Mouse (Mus musculus) forebrain, embryonic 11.5 days (tissue): ENCODE data around the gene Krtap5-1. TPM values are rescaled to one million over a fixed set of nuclear protein-coding genes. Genes with fewer than 3 reads are reported as not detected.
"Not testable (repeated sequence)": the region's sequence is repeated elsewhere in the genome, so short reads cannot be mapped to it uniquely, and the experiment has no call there.

Source experiments
- ATAC-seq: fragments of 200-750 bp; cut with Nextera tagmentation; replicated peaks from 2 replicates; pipeline ENCODE4 v1.8.0; 2017; ENCODE audit warnings: moderate TSS enrichment; ENCODE audit not compliant: low FRiP score
- DNase-seq: peaks from one replicate; pipeline ENCODE4 v3.0.0-alpha.2; 2017; ENCODE audit warnings: low spot score
- H3K27ac ChIP-seq: fragments of 300-500 bp; sonication (generic); 2 replicates; pipeline ENCODE4 v1.5.1; 2014; ENCODE audit warnings: low read depth, low read length
- H3K27me3 ChIP-seq: fragments of 300-500 bp; sonication (generic); 2 replicates; pipeline ENCODE4 v1.6.1; 2014; ENCODE audit warnings: mild to moderate bottlenecking, low read length, mixed read lengths; ENCODE audit not compliant: control insufficient read depth, insufficient read depth
- H3K36me3 ChIP-seq: fragments of 300-500 bp; sonication (generic); 2 replicates; pipeline ENCODE4 v1.6.1; 2014; ENCODE audit warnings: mild to moderate bottlenecking, low read length, moderate library complexity, mixed read lengths; ENCODE audit not compliant: control insufficient read depth, insufficient read depth
- H3K4me1 ChIP-seq: fragments of 300-500 bp; sonication (generic); replicated peaks from 2 replicates; pipeline ENCODE4 v1.6.1; 2014; ENCODE audit warnings: low read length, mixed read lengths; ENCODE audit not compliant: control insufficient read depth, insufficient read depth
- H3K4me2 ChIP-seq: fragments of 300-500 bp; sonication (generic); 2 replicates; pipeline ENCODE4 v1.6.1; 2014; ENCODE audit warnings: low read depth, mild to moderate bottlenecking, low read length, moderate library complexity, mixed read lengths; ENCODE audit not compliant: severe bottlenecking
- H3K4me3 ChIP-seq: fragments of 300-500 bp; sonication (generic); 2 replicates; pipeline ENCODE4 v1.5.1; 2014; ENCODE audit warnings: low read depth, low read length
- H3K9ac ChIP-seq: fragments of 300-500 bp; sonication (generic); 2 replicates; pipeline ENCODE4 v1.6.1; 2014; ENCODE audit warnings: low read length
- H3K9me3 ChIP-seq: fragments of 300-500 bp; sonication (generic); 2 replicates; pipeline ENCODE4 v1.6.1; 2016; ENCODE audit warnings: low read length, mixed read lengths; ENCODE audit not compliant: control insufficient read depth
- WGBS: fragments of 180-500 bp; shearing (Covaris S2); extraction: QIAGEN DNeasy Blood & Tissue Kit; methylation state at CpG from one replicate; pipeline ENCODE4 v1.1.7; 2014; 5-methylcytosine and 5-hydroxymethylcytosine counted together
- polyA plus RNA-seq: library from polyadenylated mRNA; unstranded; fragments of >200 nt; fragmentation: Nextera tagmentation; extraction: Ambion mirVana; gene quantifications from 2 replicates; pipeline ENCODE4 v1.2.1, GENCODE M21; 2014

The Krtap5-1 gene
- polyA plus RNA-seq, 1 experiment from 2014 or later, result not detected

GRCm38 (mm10) chr7:142330271-142330724, 33.4 kb upstream of the Krtap5-1 start:
- DNase-seq, result no peak
- Histone ChIP-seq H3K27ac (no peak overlapping the region), H3K4me3 (no peak overlapping the region), H3K36me3 (no peaks in the 10 kb centered on the region), H3K9ac (no peak overlapping the region), H3K4me1 (no peaks in the 10 kb centered on the region), H3K4me2 (no peak overlapping the region), H3K9me3 (no peaks in the 10 kb centered on the region), H3K27me3 (no peaks in the 10 kb centered on the region)
- no peak for ATAC-seq
- 87% methylated on average over 9 of the region's 9 CpGs for WGBS

- H3K4me1 ChIP-seq, result no peaks in the 10 kb centered on the region
- H3K4me2 ChIP-seq, result no peak overlapping the region
- H3K9me3 ChIP-seq, result no peaks in the 10 kb centered on the region
- H3K27me3 ChIP-seq, result no peaks in the 10 kb centered on the region
- 58% methylated on average over 3 of the region's 3 CpGs for WGBS
- no peaks in the 10 kb centered on the region for H3K36me3 ChIP-seq
- ATAC-seq (no peak), DNase-seq (no peak)
- H3K9ac ChIP-seq, result no peak overlapping the region
- no peak overlapping the region for H3K4me3 ChIP-seq
- no peak overlapping the region for H3K27ac ChIP-seq
Measured at GRCm38 (mm10) chr7:142328507-142328906, 31.6 kb upstream of the Krtap5-1 start.

- ATAC-seq (no peak), DNase-seq (no peak)
- no peak overlapping the region for H3K4me2 ChIP-seq
- H3K4me1 ChIP-seq, result no peaks in the 10 kb centered on the region
- H3K9ac ChIP-seq, result no peak overlapping the region
- no peaks in the 10 kb centered on the region for H3K27me3 ChIP-seq
- no peaks in the 10 kb centered on the region for H3K9me3 ChIP-seq
- H3K27ac ChIP-seq, result no peak overlapping the region
- H3K36me3 ChIP-seq, result no peaks in the 10 kb centered on the region
- no peak overlapping the region for H3K4me3 ChIP-seq
- 81% methylated on average over 9 of the region's 9 CpGs for WGBS
Measured at GRCm38 (mm10) chr7:142326714-142327445, 30.0 kb upstream of the Krtap5-1 start.

GRCm38 (mm10) chr7:142323396-142324117, 26.6 kb upstream of the Krtap5-1 start:
- Histone ChIP-seq H3K27ac (no peak overlapping the region), H3K36me3 (no peaks in the 10 kb centered on the region), H3K4me2 (no peak overlapping the region), H3K27me3 (no peaks in the 10 kb centered on the region), H3K9ac (no peak overlapping the region), H3K9me3 (no peaks in the 10 kb centered on the region), H3K4me3 (no peak overlapping the region), H3K4me1 (no peaks in the 10 kb centered on the region)
- DNase-seq (no peak), ATAC-seq (no peak)
- 87% methylated on average over 12 of the region's 12 CpGs for WGBS

DNA sequence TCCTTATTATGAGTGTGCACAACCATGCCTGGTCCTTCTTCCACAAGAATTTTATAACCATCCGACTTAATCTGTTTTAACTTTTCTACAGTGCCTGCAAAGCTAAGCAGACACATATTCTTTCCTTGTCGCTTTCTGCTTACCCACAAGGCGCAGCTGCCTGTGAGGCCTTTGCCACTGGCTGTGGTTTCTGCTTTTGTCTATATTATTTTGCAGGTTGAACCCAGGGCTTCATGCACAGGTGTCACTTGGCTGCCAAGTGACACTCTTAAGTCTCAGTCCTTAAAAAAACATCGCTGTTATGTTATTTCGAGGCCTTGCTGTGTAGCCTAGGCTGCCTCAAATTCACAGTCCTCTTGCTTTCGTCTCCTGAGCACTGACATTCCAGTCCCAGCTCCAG, 25.7 kb upstream of the Krtap5-1 start:
- H3K9ac ChIP-seq, result no peak overlapping the region
- 93% methylated on average over 6 of the region's 6 CpGs for WGBS
- no peak overlapping the region for H3K4me2 ChIP-seq
- DNase-seq (no peak), ATAC-seq (no peak)
- no peaks in the 10 kb centered on the region for H3K9me3 ChIP-seq
- H3K27me3 ChIP-seq, result no peaks in the 10 kb centered on the region
- no peaks in the 10 kb centered on the region for H3K36me3 ChIP-seq
- H3K4me1 ChIP-seq, result no peaks in the 10 kb centered on the region
- H3K27ac ChIP-seq, result no peak overlapping the region
- no peak overlapping the region for H3K4me3 ChIP-seq

DNA sequence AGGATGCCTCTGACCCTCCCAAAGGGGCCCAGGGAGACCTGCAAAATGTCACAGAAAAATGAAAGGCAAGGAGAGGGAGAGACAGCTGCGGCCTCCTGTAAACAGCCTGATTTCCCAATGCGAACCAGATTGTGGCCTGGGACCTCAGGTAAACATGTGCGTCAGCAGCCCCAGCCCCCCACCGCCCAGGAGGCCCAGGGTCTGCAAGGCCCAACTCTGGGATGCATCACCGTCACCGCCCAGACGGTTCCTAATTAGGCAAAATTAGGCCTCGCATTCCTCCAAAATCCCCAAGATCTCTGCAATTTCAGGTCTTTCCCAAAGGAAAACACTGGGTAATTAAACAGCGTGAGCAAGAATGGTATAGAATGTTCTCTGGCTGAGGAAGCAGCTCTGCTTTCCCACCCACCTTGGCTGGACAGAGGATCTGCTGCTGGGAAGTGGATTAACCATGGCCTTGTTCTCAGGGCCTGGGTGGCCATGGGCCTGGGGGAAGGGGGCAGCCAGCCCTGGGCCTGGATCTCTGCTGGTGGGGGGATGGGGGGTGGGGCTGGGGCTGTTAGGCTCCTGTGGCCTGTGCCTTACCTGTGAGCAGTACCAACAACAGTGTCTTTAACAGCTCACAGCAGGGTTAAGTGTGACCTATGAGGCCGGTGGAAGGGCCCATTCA, 24.9 kb upstream of the Krtap5-1 start:
- ATAC-seq, H3K36me3 ChIP-seq, H3K4me3 ChIP-seq, H3K4me1 ChIP-seq, H3K9ac ChIP-seq, DNase-seq, H3K27ac ChIP-seq, H3K27me3 ChIP-seq, H3K4me2 ChIP-seq, H3K9me3 ChIP-seq: not testable (repeated sequence)
- 54% methylated on average over 4 of the region's 10 CpGs for WGBS

- Histone ChIP-seq H3K27ac (no peak overlapping the region), H3K4me2 (no peak overlapping the region), H3K4me1 (no peaks in the 10 kb centered on the region), H3K9me3 (no peaks in the 10 kb centered on the region), H3K27me3 (no peaks in the 10 kb centered on the region), H3K4me3 (no peak overlapping the region), H3K9ac (no peak overlapping the region), H3K36me3 (no peaks in the 10 kb centered on the region)
- ATAC-seq (no peak), DNase-seq (no peak)
- 54% methylated on average over 2 of the region's 2 CpGs for WGBS
Measured at GRCm38 (mm10) chr7:142320906-142321305, 24.0 kb upstream of the Krtap5-1 start.

DNA sequence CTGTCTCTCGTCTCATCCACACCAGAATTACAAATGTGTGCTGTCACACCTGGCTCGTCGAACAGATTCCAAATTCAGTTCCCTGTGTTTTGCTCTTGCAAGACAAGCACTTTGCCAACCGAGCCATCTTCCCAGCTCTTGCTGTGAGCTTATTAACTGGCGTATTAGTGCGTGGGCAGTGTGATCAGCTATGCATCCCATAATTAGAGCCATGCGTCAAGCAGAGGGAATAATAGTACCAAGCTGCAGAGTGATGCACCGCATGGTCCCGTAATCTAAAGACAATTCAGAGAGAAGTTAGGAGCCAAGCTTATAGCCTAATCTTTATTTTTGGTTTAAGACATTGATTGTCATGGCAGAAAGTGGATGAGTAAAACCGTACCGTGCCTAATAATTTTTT, 22.2 kb upstream of the Krtap5-1 start:
- DNase-seq (no peak), ATAC-seq (no peak)
- H3K27ac ChIP-seq, result no peak overlapping the region
- no peaks in the 10 kb centered on the region for H3K9me3 ChIP-seq
- H3K9ac ChIP-seq, result no peak overlapping the region
- no peaks in the 10 kb centered on the region for H3K36me3 ChIP-seq
- H3K27me3 ChIP-seq, result no peaks in the 10 kb centered on the region
- no peak overlapping the region for H3K4me3 ChIP-seq
- H3K4me2 ChIP-seq, result no peak overlapping the region
- no peaks in the 10 kb centered on the region for H3K4me1 ChIP-seq
- 84% methylated on average over 11 of the region's 11 CpGs for WGBS
